Mouse (Mus musculus): Measurements from ENCODE around the gene Dach1.

DNA sequence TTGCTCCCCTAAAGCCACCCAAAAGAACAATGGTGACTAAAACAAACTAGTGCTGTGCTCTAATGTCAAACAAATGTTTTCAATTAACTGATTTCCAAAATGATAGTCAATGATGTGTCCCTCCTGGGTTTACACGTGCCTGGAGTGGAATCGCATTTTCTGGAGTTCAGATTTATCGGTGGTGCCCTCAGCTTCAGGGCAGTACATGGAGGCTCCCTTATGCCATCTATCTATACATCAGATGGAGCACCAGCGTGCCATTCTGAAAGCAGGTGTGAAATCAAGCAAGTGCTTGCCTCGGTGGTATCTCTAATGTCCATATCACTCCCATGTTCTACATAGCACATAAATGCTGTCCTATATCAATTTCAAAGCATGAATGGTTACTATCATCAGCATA is 84.4 kb downstream of the Dach1 start:
- TF ChIP-seq POLR2A (IDR thresholded peaks at IDR 0.05; ENCODE audit: borderline replicate concordance, control insufficient read depth, low read depth, low read length) (no peak), CTCF (IDR thresholded peaks at IDR 0.05; ENCODE audit: control insufficient read depth, insufficient read depth, low read length) (no peak)

All from bone marrow, adult 2 months (tissue).